Mouse (Mus musculus): Measurements from ENCODE around the gene Pitpnm2.
A peak's percentile ranks its signal among the peaks of the same experiment; 100 is the strongest.

The Pitpnm2 gene

DNA sequence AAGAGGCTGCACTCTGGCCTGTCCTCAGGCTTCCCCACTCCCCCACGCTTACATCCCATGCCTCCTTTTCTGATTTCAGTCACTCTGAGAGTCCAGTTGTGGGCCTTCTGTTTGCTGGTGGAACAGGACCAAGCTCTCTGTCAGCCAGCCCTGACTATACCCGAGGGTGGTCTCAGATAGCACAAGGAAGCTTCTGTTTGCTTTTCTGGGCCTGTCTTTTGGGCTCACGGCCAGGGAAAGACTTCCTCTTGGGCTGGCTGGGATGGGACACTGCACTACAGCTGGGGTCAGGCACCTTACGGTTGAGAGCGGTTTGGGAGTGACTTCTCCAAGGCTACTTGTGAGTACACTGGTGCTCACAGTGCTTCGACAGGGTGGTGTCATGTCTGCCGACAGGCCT, 111.5 kb downstream of the Pitpnm2 start:
- no peak for DNase-seq (ENCODE audit: low spot score)

DNA sequence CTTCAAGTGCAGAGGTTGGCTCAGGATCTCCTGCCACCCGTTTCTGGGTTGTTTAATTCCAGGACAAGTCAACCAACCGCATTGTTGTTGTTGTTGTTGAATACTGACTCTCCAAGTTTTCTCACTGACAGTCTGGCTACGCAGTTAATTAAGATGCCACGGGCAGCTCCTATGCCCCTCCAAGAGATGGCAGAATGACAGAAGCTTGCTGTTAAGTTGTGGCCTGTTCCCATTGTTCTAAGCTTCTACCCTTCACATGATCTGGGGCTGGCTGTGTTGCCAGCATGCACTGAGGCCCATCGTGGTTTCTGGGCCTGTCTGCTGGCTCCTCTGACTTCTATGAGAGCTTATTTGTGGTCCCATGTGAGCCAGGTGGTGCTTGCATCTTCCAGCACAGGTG, 115.3 kb downstream of the Pitpnm2 start:
- no peak for DNase-seq (ENCODE audit: low spot score)

DNA sequence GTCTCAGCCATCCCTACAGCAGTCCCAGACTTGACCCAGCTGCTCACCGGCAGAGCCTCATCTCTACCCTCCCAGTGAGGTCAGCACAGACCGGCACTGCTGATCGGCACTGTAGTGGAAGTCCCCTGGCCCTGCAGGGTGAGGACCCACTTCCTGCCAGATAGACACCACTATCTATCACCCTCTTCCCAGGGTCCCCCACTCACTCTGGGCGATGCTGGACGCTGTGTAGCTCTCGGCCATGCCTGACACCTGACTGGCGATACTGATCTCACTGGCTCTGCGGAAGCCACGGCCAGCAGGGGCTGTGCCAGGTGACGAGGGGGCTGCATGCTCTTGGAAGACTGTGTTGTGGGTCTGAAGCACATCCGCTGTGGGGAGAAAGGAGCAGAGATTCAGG, 124.5 kb downstream of the Pitpnm2 start:
- no peak for DNase-seq (ENCODE audit: low spot score)

DNA sequence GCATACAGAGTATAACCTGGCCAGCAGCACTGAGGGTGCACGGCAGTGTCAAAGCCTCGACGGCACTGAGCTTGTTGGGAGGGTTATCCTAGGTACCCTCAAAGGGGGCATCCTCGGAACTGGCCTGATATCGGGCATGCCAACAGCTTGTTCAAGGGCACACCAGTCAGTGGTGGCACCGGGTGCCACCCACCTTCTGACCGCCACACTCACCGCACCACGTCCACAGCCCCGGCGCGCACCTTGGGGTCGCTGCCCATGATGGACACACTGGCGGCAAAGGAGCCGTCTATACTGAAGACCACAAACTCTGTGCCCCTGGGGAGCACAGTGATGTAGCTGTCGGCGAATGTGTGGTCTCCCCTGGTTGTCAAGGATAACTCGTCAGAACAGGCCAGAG, 127.2 kb downstream of the Pitpnm2 start:
- DNase-seq (ENCODE audit: low spot score) = no peak

DNA sequence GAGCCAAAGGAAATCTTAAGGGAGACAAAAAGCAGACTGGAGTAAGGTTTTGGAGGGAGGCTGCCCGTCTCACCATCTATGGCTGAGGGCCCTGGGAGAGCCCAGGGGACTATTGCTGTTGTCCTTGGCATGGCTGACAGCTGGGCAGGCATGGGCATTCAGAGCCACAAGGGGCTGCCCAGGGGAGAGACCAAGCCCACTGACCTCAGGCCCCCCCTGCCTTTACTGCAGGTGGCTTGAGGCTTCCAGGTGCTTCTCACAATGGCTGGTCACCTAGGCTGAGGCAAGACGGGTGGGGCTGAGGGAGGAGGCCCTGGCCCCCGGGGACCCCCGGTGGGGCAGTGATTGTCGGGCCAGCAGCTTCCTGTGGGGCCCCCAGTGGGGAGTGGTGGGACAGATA, 130.4 kb downstream of the Pitpnm2 start:
- no peak for DNase-seq (ENCODE audit: low spot score)

DNA sequence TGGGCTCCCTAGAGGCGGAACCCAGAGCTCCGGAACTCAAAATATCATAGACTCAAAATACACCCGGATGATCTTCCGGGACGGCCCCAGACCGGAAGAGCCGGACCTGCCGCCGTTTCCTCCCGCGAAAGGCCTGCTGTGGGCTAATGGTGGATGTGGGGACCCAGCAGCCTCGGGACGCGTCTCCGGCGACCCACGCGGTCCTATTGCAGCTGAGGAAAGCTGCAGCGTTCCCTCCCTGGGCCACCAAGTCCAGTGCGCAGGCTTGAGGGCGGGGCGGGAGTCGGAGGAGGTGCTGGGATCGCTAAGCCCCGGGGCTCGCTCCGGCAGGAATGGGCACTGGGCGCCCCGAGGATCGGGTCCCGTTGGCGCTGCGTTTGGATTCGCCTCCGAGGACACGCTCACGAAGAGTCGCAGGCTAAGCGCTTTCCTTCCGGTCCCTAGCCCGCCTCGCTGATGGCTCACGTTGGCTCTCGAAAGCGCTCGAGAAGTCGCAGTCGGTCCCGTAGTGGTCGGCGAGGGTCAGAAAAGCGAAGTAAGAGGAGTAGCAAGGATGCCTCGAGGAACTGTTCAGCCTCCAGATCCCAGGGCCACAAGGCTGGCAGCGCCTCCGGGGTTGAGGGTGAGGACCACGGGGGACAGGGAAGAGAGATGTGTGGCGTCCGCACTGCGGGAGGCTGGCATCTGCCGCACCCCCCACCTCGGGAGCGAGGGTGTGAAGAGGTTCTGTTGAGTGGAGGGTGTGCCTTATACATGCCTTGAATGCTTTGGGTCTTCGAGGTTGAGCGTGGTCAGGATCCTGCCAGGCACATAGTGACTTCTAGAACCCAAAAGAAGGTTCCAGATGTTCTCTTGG, 133.3 kb downstream of the Pitpnm2 start, which contains the start of gene Arl6ip4:
Arl6ip4 (plus strand) TSS at position 100 of the 856 bp plus-strand sequence.
- DNase-seq (ENCODE audit: low spot score) = no peak

DNA sequence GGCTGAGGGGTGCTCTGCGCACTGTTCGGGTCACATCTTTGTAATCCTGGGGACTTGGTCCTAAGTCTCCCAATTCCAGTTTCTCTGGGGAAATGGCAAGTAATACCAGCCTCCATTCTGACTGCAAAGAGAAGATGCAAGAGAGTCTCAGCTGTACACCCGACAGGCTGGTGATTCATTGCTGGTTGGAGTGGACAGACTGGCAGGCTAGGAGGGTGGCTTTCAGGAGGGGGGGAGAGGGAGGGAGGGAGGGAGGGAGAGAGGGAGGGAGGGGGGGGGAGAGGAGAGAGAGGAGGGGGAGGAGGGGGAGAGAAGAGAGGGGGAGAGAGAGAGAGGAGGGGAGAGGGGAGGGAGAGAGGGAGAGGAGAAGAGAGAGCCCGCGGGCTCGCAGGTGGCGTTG, 134.0 kb downstream of the Pitpnm2 start:
- DNase-seq (ENCODE audit: low spot score) = no peak

DNA sequence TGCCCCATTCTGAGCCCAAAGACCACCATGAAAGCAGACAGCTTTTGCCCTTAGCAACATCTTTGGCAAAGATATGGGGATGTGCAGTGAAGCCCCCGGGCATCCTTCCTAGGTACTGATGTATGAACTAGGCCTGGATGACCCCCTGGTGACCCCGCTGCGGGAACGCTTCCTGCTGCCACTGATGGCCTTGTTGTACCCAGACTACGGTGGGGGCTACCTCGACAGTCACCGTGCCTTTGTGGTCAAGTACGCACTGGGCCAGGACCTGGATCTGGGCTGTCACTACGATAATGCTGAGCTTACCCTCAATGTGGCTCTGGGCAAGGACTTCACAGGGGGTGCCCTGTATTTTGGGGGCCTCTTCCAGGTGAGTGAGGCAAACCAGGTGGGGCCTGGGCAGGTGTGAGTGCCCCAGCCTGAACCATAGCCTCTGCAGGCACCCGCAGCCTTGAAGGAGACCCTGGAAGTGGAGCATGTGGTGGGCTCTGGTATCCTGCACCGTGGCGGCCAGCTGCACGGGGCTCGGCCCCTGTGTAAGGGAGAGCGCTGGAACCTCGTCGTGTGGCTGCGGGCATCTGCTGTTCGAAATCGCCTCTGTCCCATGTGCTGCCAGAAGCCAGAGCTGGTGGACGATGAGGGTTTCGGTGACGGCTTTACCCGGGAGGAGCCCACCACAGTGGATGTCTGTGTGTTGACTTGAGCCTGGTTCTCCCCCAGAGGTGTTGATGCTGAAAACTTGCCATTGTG, 135.1 kb downstream of the Pitpnm2 start:
- DNase-seq (ENCODE audit: low spot score) = no peak

DNA sequence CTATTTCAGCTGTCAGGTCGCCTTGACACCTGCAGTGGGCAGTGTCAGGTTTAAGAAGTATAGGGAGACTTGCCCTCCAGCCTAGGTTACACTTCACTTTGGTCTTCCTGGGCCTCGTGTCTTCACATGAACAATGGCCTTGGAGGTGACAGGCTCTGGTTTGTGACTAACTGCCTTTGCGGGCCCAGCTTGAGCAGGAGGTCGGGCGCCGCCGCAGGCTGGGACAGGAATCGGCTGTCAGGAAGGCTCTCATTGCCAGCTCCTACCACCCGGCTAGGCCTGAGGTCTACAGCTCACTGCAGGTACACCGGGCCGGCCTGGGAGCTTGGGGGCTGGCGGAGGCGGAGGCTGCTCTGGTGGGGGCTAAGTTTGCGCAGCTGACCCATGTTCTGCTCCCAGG, 136.5 kb downstream of the Pitpnm2 start:
- no peak for DNase-seq (ENCODE audit: low spot score)

DNA sequence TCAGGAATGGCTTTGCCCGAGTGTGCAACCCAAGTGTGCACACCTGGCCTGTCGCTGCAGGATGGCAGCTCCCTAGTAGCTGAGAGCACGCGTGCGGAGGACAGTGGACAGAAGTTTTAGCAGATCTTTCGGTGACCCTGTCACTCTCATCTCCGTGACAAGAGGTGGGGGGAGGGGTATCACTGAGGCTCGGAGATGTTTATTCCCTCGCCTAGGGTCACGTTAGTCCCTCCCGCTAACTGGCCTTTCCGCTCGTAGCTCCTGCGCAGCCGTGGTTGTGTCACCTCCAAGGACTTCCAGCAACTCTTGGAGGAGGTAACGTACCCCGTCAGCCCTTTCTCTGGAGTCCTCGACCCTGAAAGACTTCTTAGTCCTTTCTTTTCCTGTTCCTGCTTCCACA, 137.0 kb downstream of the Pitpnm2 start:
- DNase-seq (ENCODE audit: low spot score) = no peak

DNA sequence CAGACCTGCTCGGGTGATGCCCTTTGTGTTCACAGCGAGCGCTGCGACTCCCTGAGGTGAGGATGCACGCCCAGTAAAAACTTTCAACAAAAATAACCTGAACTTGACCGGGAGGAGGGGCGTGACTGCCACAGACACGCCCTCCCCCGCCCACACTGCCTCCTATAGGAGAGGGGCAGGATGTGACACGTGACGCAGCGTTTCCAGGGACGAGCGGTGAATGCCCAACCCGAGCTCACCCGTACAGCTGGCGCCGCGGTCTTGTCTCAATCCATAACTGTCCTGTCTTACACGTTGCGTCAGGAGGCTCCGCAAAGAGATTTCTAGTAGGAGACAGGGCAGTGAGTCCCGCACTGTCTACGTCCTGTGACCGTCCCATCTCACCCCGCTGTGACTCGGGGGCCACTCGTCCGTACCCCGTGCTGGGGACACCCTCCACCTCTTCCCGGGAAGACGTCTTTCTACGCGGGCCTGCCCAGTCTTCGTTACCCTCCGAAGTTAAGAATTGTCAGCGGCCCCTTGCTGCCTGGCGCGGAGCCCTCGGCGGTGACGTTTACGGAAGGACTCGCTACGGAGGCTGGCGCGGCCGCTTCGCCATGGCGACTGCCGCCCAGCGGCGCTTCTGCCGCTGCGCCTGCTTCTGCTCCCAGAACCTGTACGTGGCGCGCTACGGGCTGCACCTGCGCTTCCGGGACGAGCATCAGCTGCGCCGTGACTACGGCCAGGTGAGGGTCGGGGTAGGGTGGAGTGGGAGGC, 137.6 kb downstream of the Pitpnm2 start, which contains the start of gene Ogfod2:
Ogfod2 (plus strand) TSS at position 556 of the 756 bp plus-strand sequence.
- DNase-seq (ENCODE audit: low spot score) = peak; percentile 76

DNA sequence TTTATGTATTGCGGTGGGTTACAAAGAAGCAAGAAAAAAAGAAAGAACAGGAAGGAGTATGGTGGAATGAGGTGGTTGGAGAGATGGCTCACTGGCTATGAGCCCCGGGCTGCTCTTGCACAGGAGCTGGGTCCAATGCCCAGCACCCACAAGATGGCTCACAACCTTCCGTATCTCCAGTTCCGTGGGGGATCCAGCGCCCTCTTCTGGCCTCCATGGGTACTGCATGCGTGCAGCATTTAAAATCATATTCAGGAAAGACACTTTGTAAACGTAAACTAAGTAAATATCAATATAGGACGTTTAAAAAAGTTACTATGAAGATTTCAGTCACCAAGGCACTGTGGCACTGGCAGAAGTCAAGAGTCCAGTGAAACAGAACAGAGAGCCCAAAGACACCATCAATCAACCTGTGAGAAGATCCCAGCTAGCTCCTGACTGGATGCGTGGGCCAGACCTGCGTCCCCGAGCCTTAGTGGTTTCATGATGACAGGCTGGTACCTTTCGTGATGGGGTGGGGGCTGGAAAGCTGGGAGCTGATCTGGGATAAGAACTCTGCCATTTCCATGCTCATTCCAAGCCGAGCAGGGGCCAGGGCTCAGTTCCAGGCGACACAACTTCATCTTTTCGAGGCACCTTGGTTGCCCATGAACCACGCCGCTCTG, 138.4 kb downstream of the Pitpnm2 start:
- DNase-seq (ENCODE audit: low spot score) = no peak

DNA sequence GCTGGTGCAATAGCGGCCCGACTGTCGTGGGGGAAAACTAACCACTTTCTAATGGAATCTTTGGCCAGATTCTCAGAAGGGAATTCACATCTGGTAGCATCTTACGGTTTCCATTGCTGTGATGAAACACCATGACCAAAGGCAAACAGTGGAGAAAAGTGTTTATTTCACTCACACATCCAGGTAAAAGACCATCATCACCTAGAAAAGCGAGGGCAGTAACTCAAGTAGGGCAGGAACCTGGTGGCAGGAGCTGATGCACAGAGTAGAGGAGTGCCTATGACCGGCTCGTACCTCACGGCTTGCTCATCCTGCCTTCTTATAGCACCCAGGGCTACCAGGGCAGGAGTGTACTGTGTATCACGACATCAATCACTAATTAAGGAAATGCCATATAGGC, 146.0 kb downstream of the Pitpnm2 start:
- no peak for DNase-seq (ENCODE audit: low spot score)

DNA sequence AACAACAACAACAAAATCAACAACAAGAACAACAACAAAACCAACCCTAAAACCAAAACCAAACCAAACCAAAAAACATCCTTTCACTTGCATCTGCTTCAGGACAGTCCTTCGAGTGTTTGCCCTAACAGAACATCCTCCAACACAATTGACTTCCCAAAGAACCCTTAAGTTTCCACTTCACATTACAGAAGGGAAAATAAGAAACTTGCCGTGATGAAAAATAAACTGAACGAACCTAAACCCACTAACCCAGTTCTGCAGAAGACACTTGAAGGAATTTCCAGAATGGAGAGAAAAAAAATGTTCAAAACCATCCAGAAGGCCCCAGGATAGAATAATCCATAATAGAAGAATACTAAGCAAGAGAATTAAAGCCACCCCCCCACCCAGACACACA, 146.5 kb downstream of the Pitpnm2 start:
- DNase-seq (ENCODE audit: low spot score) = no peak

DNA sequence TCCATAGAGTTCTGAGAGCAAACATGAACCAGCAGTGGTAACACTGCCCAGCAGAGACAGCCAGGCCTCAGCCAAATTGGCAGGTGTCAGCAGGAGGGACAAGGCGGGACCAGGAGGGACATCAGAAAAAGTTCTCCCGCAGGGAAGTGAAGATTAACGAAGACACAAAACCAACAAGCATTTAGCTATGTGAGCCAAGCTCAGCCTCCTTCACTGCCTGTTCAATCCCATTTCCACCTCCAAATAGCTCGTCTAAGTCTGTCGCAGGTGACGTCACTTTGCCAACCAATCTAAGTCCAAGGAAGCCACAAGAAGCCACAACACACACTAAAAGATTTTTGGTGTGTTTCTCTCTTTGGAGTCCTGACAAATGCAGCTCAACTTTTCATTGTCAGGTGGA, 147.2 kb downstream of the Pitpnm2 start:
- DNase-seq (ENCODE audit: low spot score) = no peak

DNA sequence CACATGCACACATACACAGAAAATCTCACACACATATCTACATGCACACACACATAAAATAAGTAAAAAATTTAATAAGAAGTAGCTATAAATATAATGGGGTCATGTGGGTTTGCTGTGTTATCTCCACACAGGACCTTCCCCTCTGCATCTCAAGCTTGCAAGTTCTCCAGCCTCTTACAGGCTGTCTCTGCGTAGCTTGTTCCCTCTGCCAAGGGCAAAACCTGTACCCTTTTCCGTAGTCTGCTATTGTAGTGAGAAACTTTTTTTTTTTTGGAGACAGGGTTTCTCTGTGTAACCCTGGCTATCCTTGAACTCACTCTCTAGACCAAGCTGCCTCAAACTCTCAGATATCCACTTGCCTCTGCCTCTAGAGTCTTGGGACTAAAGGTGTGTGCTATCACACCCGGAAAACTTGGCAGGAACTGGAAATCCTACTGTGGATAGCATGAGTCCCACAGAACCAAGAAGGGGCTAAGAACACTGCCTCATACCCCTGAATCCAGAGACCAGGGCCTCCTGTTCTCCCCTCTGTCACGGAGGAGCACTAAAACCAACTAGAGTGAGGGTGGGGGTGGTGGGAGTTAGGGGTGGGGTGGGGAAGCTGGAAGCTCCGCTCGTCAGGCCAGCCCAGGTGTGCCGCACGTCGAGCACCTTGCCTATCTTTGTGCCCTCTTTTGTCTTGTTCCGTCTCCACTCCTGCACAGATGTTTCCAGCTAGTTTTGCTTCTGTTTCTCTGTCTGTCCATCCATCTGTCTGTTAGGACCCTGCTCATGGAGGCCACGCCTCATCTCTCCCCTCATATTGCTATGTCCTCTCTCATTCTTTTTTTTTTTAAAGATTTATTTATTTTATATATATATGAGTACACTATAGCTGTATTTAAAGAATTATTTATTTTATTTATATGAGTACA, 149.2 kb downstream of the Pitpnm2 start:
- DNase-seq (ENCODE audit: low spot score) = no peak

DNA sequence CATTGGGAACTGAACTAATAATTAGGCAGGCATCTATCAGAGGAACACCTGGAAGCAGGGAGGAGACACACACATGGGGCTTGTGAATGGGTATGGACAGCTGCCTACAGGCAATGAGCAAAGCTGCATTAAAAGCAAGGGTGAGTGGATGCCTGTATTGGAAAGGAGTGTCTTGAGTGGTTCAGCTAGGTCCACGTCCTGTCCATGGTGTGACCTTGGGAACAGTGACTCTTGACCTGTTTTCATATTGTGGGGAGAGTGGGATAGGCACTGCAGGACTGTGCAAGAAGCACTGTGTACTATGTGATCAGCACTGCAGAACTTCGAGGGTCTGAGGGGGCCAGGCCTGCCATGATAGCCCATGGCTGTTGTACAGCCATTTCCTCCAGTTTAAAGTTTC, 150.6 kb downstream of the Pitpnm2 start:
- no peak for DNase-seq (ENCODE audit: low spot score)

DNA sequence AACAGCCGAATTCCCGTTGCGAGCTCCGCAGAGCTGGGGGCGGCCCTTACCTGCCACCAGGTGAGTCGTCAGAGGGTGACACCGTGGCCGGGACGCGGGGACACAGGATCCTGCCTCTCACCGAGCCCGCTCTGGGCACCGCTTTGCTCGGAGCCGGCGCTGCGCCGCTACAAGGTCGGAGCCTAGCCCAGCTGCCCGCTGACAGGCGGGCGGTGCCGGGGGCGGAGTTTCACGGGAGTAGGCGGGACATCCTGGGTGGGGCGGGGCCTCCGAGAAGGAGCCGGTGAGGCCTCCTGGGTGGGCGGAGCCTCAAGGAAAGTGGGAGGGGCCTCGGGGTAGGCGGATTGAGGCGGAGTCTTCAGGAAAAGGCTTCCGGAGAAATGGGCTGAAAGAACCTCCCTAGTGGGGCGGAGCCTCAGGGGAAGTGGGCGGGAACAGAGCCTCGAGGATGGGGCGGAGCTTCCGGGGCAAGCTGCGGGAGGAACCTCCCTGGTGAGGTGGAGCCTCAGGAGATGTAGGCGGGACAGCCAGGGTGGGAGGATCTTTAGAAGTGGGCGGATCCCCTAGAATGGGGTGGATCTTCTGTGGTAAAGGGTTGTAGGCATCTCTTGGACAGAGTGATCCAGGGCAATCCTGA, 153.8 kb downstream of the Pitpnm2 start, which contains the start of gene Abcb9:
Abcb9 (minus strand) TSS at position 203 of the 637 bp plus-strand sequence.
- DNase-seq (ENCODE audit: low spot score) = peak; percentile 96

DNA sequence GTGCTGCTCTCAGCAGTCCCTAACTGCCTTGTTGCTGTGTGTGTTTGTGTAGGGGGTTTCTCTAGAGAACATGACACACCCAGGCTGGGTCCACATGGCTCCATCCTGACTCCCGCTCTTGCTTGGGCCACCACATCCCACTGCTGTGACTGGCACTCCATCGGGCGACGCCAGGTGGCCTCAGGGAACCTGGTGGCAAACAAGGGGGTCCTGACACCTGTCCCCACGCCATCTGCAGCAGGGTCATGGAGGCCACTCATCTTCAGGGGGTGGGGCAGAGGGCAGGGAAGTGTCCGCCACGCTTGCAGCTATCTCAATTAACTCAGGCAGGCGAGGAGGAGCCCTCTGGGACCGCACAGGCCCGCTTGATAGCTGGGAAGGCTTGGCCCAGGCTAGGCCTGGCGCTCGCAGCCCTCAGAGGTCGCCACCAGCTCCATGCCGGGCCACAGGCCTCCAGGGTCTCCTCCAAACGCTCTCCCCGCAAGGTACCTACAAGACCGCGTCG, 154.4 kb downstream of the Pitpnm2 start:
- no peak for DNase-seq (ENCODE audit: low spot score)
